8 mouse cellular contexts compared by ENCODE assay signal in the genomic region with DNA sequence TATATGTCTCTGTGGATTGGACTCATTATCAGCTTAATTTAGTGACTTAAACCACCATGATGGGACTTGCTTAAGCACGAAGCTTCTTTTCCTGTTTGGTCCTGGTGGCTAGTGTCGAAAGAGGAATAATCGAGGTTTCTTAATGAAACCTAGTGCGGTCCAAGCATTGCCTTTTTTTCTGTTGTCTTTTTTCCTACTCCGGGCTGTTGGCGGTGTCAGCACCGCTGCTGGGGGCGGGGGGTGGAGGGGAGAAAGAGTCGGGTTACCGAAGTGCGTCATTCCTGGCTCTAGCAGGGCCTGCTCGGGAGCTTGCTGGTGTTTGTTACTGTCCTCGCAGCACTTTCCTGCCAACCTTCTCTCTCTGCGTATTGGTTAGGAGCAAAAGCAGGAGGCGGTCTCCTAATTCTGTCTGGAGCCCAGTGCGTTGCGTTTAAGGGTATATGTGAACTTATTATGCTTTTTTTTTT. TPM values are rescaled to one million over a fixed set of nuclear protein-coding genes. Genes with fewer than 3 reads are reported as not detected.
DNase-seq lines count a peak whose midpoint lies in the region; ATAC-seq lines count a peak whose summit lies in the region.

No protein-coding gene starts in this region.

- peak overlapping the region; percentile 56 for H3K4me3 ChIP-seq in embryonic facial prominence, embryonic 13.5 days
- H3K4me3 ChIP-seq in limb, embryonic 13.5 days, result peak overlapping the region; percentile 60
- H3K4me3 ChIP-seq in midbrain, embryonic 15.5 days, result peak overlapping the region; percentile 55

- WGBS in embryonic facial prominence, embryonic 13.5 days, result 19% methylated on average over 17 of the region's 17 CpGs
- WGBS in limb, embryonic 13.5 days, result 11% methylated on average over 17 of the region's 17 CpGs
- WGBS in midbrain, embryonic 15.5 days, result 23% methylated on average over 17 of the region's 17 CpGs

- peak overlapping the region; percentile 55 for H3K4me2 ChIP-seq in embryonic facial prominence, embryonic 13.5 days
- peak overlapping the region; percentile 60 for H3K4me2 ChIP-seq in limb, embryonic 13.5 days (replicated peaks)
- H3K4me2 ChIP-seq in midbrain, embryonic 15.5 days, result peak overlapping the region; percentile 45

- no peaks in the 10 kb centered on the region for H3K9me3 ChIP-seq in embryonic facial prominence, embryonic 13.5 days
- H3K9me3 ChIP-seq in limb, embryonic 13.5 days, result no peaks in the 10 kb centered on the region
- no peaks in the 10 kb centered on the region for H3K9me3 ChIP-seq in midbrain, embryonic 15.5 days

- no peaks in the 10 kb centered on the region for H3K36me3 ChIP-seq in embryonic facial prominence, embryonic 13.5 days
- H3K36me3 ChIP-seq in limb, embryonic 13.5 days, result no peaks in the 10 kb centered on the region
- H3K36me3 ChIP-seq in midbrain, embryonic 15.5 days (replicated peaks), result no peaks in the 10 kb centered on the region

- DNase-seq in layer of hippocampus, adult 11-12 months (ENCODE audit: low spot score), result peak; percentile 61
- no peak for DNase-seq in layer of hippocampus, adult 9-10 months (ENCODE audit: low spot score)
- DNase-seq in heart, adult 11 months, result peak; percentile 99
- DNase-seq in kidney, adult 18-20 months, result peak; percentile 78
- DNase-seq in spleen, postnatal 10 days (ENCODE audit: low spot score in 2 of 2), result peak; percentile 56 to 71

- peak overlapping the region; percentile 75 for H3K9ac ChIP-seq in embryonic facial prominence, embryonic 13.5 days
- H3K9ac ChIP-seq in limb, embryonic 13.5 days, result peak overlapping the region; percentile 70
- H3K9ac ChIP-seq in midbrain, embryonic 15.5 days, result peak overlapping the region; percentile 37; the same call in 1 of the 2 replicates

- peak overlapping the region; percentile 99 for H3K27ac ChIP-seq in embryonic facial prominence, embryonic 13.5 days
- H3K27ac ChIP-seq in limb, embryonic 13.5 days, result peak overlapping the region; percentile 94
- peak overlapping the region; percentile 99 for H3K27ac ChIP-seq in midbrain, embryonic 15.5 days

- no peaks in the 10 kb centered on the region for H3K27me3 ChIP-seq in embryonic facial prominence, embryonic 13.5 days
- H3K27me3 ChIP-seq in limb, embryonic 13.5 days, result no peaks in the 10 kb centered on the region
- no peaks in the 10 kb centered on the region for H3K27me3 ChIP-seq in midbrain, embryonic 15.5 days (replicated peaks)

- peaks cover 3% of the 10 kb centered on the region; the same call in 1 of the 2 replicates for H3K4me1 ChIP-seq in embryonic facial prominence, embryonic 13.5 days
- no peaks in the 10 kb centered on the region for H3K4me1 ChIP-seq in limb, embryonic 13.5 days
- peaks cover 3% of the 10 kb centered on the region; the same call in 1 of the 2 replicates for H3K4me1 ChIP-seq in midbrain, embryonic 15.5 days

- ATAC-seq in embryonic facial prominence, embryonic 13.5 days (ENCODE audit: insufficient number of reproducible peaks, insufficient read depth, low FRiP score, low TSS enrichment, low read depth), result peak; percentile 80
- ATAC-seq in limb, embryonic 13.5 days (ENCODE audit: low FRiP score, low read depth), result peak; percentile 80
- peak; percentile 28; the same call in 1 of the 2 replicates for ATAC-seq in midbrain, embryonic 15.5 days (replicated peaks)

RNA-seq across cellular contexts. Expression of gene Stag2, which starts 2.8 kb away (rescaled TPM):
- 42.9 and 48.5 TPM in 2 replicates for polyA plus RNA-seq in embryonic facial prominence, embryonic 13.5 days (2015; fragmentation: Nextera tagmentation; extraction: Ambion mirVana)
- 43.0 and 49.6 TPM in 2 replicates for polyA plus RNA-seq in limb, embryonic 13.5 days (2015; fragmentation: Nextera tagmentation; extraction: Ambion mirVana)
- 18.2 and 18.7 TPM in 2 replicates for polyA plus RNA-seq in midbrain, embryonic 15.5 days (2015; fragmentation: Nextera tagmentation; extraction: Ambion mirVana)

Comparison
In these comparisons a context has a peak if more than half of its experiments do, and no peak if none do; other contexts are left out.
1. ATAC-seq: peak in every context shown above with its lines; median percentile 80 in embryonic facial prominence, embryonic 13.5 days; 80 in limb, embryonic 13.5 days; 28 in midbrain, embryonic 15.5 days.